Mouse (Mus musculus) gastrocnemius, postnatal 14 days (tissue): Measurements from ENCODE around the gene Nhsl2. TPM values are rescaled to one million over a fixed set of nuclear protein-coding genes. Genes with fewer than 3 reads are reported as not detected.

Source experiments
- DNase-seq: peaks from one replicate; pipeline ENCODE4 v3.0.0; 2021; ENCODE audit warnings: mixed read lengths
- intact Hi-C: fragments of 180-260 bp; cut with DNase I; formaldehyde crosslinking; loops from one replicate; pipeline ENCODE4 v1.15.1; 2025; ENCODE audit warnings: low total_unique reads
- total RNA-seq, 2 experiments: library from RNA; stranded (reverse); gene quantifications; 2 replicates each; pipeline ENCODE4 v1.2.3; 2021

Nhsl2 gene
- total RNA-seq, 2 experiments from 2014 or later = 3.7 to 5.6 TPM

- no peak for DNase-seq
- intact Hi-C loops = no loop called here
Observed at GRCm38 (mm10) chrX:101893796-101894195, 44.6 kb downstream of the Nhsl2 start.

- DNase-seq = no peak
- intact Hi-C loops = no loop called here
Observed at GRCm38 (mm10) chrX:101898341-101898740, 49.2 kb downstream of the Nhsl2 start.

GRCm38 (mm10) chrX:101901806-101902490 is 52.8 kb downstream of the Nhsl2 start:
- DNase-seq = no peak
- intact Hi-C loops = no loop called here

- intact Hi-C loops = no loop called here
- DNase-seq = no peak
Observed at GRCm38 (mm10) chrX:101902597-101902996, 53.4 kb downstream of the Nhsl2 start.

- no peak for DNase-seq
- intact Hi-C loops = no loop called here
Observed at GRCm38 (mm10) chrX:101907301-101907700, 58.1 kb downstream of the Nhsl2 start.

GRCm38 (mm10) chrX:101929131-101929530 is 79.9 kb downstream of the Nhsl2 start:
- intact Hi-C loops = no loop called here
- no peak for DNase-seq

- DNase-seq = no peak
- intact Hi-C loops = loop anchor here (10.0 kb wide), 1 partner anchor 76 kb away; no protein-coding TSS in a partner anchor
Observed at GRCm38 (mm10) chrX:101930301-101930700, 81.1 kb downstream of the Nhsl2 start.

GRCm38 (mm10) chrX:101931016-101931415 is 81.8 kb downstream of the Nhsl2 start:
- intact Hi-C loops = loop anchor here (10.0 kb wide), 1 partner anchor 76 kb away; no protein-coding TSS in a partner anchor
- DNase-seq = no peak

GRCm38 (mm10) chrX:101932244-101932643 is 83.1 kb downstream of the Nhsl2 start:
- intact Hi-C loops = loop anchor here (10.0 kb wide), 1 partner anchor 77 kb away; no protein-coding TSS in a partner anchor
- peak; percentile 70 for DNase-seq

- intact Hi-C loops = loop anchor here (10.0 kb wide), 1 partner anchor 79 kb away; no protein-coding TSS in a partner anchor
- no peak for DNase-seq
Observed at GRCm38 (mm10) chrX:101933346-101933745, 84.2 kb downstream of the Nhsl2 start.

GRCm38 (mm10) chrX:101935291-101935840 is 86.2 kb downstream of the Nhsl2 start:
- intact Hi-C loops = loop anchor here (10.0 kb wide), 1 partner anchor 81 kb away; no protein-coding TSS in a partner anchor
- DNase-seq = no peak

GRCm38 (mm10) chrX:101939486-101939885 is 90.3 kb downstream of the Nhsl2 start:
- DNase-seq = no peak
- intact Hi-C loops = loop anchor here (10.0 kb wide), 1 partner anchor 85 kb away; no protein-coding TSS in a partner anchor

- peak; percentile 72 for DNase-seq
- intact Hi-C loops = loop anchor here (5.0 kb wide), 1 partner anchor 135 kb away; no protein-coding TSS in a partner anchor
Observed at GRCm38 (mm10) chrX:101942461-101942896, 93.3 kb downstream of the Nhsl2 start.

GRCm38 (mm10) chrX:101943743-101944142 is 94.6 kb downstream of the Nhsl2 start:
- intact Hi-C loops = loop anchor here (5.0 kb wide), 1 partner anchor 136 kb away; no protein-coding TSS in a partner anchor
- no peak for DNase-seq

- DNase-seq = no peak
- intact Hi-C loops = loop anchor here (5.0 kb wide), 1 partner anchor 138 kb away; no protein-coding TSS in a partner anchor
Observed at GRCm38 (mm10) chrX:101944761-101945330, 95.7 kb downstream of the Nhsl2 start.

GRCm38 (mm10) chrX:101952436-101952835 is 103.3 kb downstream of the Nhsl2 start:
- intact Hi-C loops = loop anchor here (5.0 kb wide), 1 partner anchor 115 kb away; no protein-coding TSS in a partner anchor
- DNase-seq = no peak

- no peak for DNase-seq
- intact Hi-C loops = loop anchor here (5.0 kb wide), 1 partner anchor 114 kb away; no protein-coding TSS in a partner anchor
Observed at GRCm38 (mm10) chrX:101953256-101953655, 104.1 kb downstream of the Nhsl2 start.

GRCm38 (mm10) chrX:101953787-101954491 is 104.8 kb downstream of the Nhsl2 start:
- peak; percentile 87 for DNase-seq
- intact Hi-C loops = loop anchor here (5.0 kb wide), 1 partner anchor 113 kb away; no protein-coding TSS in a partner anchor

GRCm38 (mm10) chrX:101954492-101954851 is 105.3 kb downstream of the Nhsl2 start:
- DNase-seq = no peak
- intact Hi-C loops = loop anchor here (5.0 kb wide), 1 partner anchor 113 kb away; no protein-coding TSS in a partner anchor
